Mouse (Mus musculus): ENCODE data around the gene Psmb11. TPM values are rescaled to one million over a fixed set of nuclear protein-coding genes. Genes with fewer than 3 reads are reported as not detected.

Psmb11 gene
- total RNA-seq, 1 experiment = not detected

DNA sequence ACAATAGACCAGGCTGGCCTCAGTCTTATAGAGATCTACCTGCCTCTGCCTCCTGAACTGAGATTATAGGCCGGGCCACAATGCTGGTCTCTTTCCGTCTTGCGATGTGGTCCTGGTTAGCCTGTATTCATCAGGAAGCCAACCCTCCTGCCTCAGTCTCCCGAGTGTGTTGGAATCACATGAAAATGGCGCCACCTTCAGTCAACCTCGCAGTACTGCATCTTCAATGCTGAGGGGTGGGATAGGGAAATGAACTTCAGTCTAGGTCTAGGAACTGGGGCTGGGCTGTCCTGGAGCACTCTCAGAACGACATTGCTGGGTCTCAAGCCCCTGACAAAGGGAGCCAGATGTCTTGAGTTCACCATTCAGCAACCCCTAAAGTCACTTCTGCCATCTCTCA, 24.1 kb upstream of the Psmb11 start:
- no peak overlapping the region for H3K27ac ChIP-seq (ENCODE audit: insufficient read depth, low read depth, low read length, poor library complexity, severe bottlenecking)
- TF ChIP-seq MAFK (IDR thresholded peaks at IDR 0.05; ENCODE audit: insufficient read depth, low read depth, low read length) (no peak), ZNF384 (IDR thresholded peaks at IDR 0.05; ENCODE audit: low read depth, low read length) (no peak), CHD2 (IDR thresholded peaks at IDR 0.05; ENCODE audit: low read depth, low read length) (no peak), HCFC1 (IDR thresholded peaks at IDR 0.05; ENCODE audit: borderline replicate concordance, insufficient read depth, low read length) (no peak)
- H3K36me3 ChIP-seq (ENCODE audit: control insufficient read depth, insufficient read depth, low read length, poor library complexity, severe bottlenecking) = no peaks in the 10 kb centered on the region
- in situ Hi-C loops (cut with MboI; ENCODE audit: low sequenced_read_pairs in 2 of 2, unreplicated experiment in 2 of 2) = no loop called here
- H3K4me3 ChIP-seq (ENCODE audit: insufficient read depth in 1 of 2, low read depth in 1 of 2, low read length in 2 of 2, poor library complexity in 1 of 2, severe bottlenecking in 1 of 2) = no peak overlapping the region
- H3K4me1 ChIP-seq (ENCODE audit: control insufficient read depth in 2 of 2, insufficient read depth in 2 of 2, low read length in 2 of 2, poor library complexity in 1 of 2) = peaks cover 0 to 11% of the 10 kb centered on the region in 2 experiments; a peak in 2 of 4 replicates
- H3K9me3 ChIP-seq (ENCODE audit: control insufficient read depth, insufficient read depth, low read depth, low read length) = no peaks in the 10 kb centered on the region
- DNase-seq (ENCODE audit: low read depth, low spot score) = no peak
- no peak overlapping the region for H3K9ac ChIP-seq (ENCODE audit: insufficient read depth, low read depth, low read length, poor library complexity, severe bottlenecking)

DNA sequence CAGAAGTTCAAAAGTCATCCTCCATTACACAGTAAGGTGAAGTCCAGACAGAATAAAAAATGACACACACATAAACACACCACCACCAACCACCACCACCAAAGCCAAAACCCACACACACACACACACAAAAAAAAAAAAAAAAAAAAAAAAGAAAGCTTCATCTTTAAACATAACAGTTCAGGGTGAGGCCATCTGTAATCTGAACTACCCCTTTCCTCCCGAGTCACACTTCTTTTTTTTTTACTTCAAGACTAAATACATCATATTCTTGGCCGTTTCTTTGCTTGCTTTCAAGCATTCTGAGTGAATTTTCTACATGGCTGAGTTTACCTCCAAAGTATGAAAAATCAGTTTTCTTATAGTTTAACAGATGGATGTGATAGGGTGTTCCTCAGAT, 19.6 kb upstream of the Psmb11 start:
- Histone ChIP-seq H3K4me3 (ENCODE audit: insufficient read depth in 1 of 2, low read depth in 1 of 2, low read length in 2 of 2, poor library complexity in 1 of 2, severe bottlenecking in 1 of 2) (no peak overlapping the region), H3K27ac (ENCODE audit: insufficient read depth, low read depth, low read length, poor library complexity, severe bottlenecking) (no peak overlapping the region), H3K4me1 (ENCODE audit: control insufficient read depth in 2 of 2, insufficient read depth in 2 of 2, low read length in 2 of 2, poor library complexity in 1 of 2) (peaks cover 2 to 6% of the 10 kb centered on the region in 2 experiments; a peak in 2 of 4 replicates), H3K36me3 (ENCODE audit: control insufficient read depth, insufficient read depth, low read length, poor library complexity, severe bottlenecking) (no peaks in the 10 kb centered on the region), H3K9ac (ENCODE audit: insufficient read depth, low read depth, low read length, poor library complexity, severe bottlenecking) (no peak overlapping the region), H3K9me3 (ENCODE audit: control insufficient read depth, insufficient read depth, low read depth, low read length) (no peaks in the 10 kb centered on the region)
- in situ Hi-C loops (cut with MboI; ENCODE audit: low sequenced_read_pairs in 2 of 2, unreplicated experiment in 2 of 2) = no loop called here
- no peak for TF ChIP-seq HCFC1 (IDR thresholded peaks at IDR 0.05; ENCODE audit: borderline replicate concordance, insufficient read depth, low read length)
- no peak for TF ChIP-seq ZC3H11A (IDR thresholded peaks at IDR 0.05; ENCODE audit: borderline replicate concordance, low read depth, low read length)
- TF ChIP-seq ZNF384 (IDR thresholded peaks at IDR 0.05; ENCODE audit: low read depth, low read length) = no peak
- no peak for TF ChIP-seq MAFK (IDR thresholded peaks at IDR 0.05; ENCODE audit: insufficient read depth, low read depth, low read length)
- DNase-seq (ENCODE audit: low read depth, low spot score) = no peak

DNA sequence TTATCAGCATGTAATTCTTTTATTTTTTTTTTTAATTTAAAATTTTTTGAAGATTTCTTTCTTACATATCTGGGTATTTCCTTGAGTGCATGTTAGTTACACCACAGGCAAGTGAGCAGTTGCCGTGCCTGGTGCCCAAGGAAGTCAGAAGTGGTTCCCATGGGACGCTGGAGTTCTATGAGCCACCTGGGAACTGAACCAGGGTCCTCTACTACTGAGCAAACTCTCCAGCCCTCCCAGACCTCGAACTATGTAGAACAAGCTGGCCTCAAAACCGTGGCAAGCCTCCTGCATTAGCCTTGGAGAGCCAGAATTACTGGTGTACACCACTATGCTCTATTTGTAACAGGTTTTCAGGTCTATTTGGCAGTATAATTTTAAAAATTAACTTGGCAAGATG, 18.6 kb upstream of the Psmb11 start:
- H3K9ac ChIP-seq (ENCODE audit: insufficient read depth, low read depth, low read length, poor library complexity, severe bottlenecking) = peak overlapping the region; percentile 65; the same call in 1 of the 2 replicates
- TF ChIP-seq CHD2 (IDR thresholded peaks at IDR 0.05; ENCODE audit: low read depth, low read length) = no peak
- TF ChIP-seq ZNF384 (IDR thresholded peaks at IDR 0.05; ENCODE audit: low read depth, low read length) = 0 out of 2 replicates have a peak, but pooled peaks have one; percentile 16
- peak overlapping the region; percentile 69 to 89 for H3K4me3 ChIP-seq (ENCODE audit: insufficient read depth in 1 of 2, low read depth in 1 of 2, low read length in 2 of 2, poor library complexity in 1 of 2, severe bottlenecking in 1 of 2)
- peak overlapping the region; percentile 77; the same call in 1 of the 2 replicates for H3K27ac ChIP-seq (ENCODE audit: insufficient read depth, low read depth, low read length, poor library complexity, severe bottlenecking)
- H3K36me3 ChIP-seq (ENCODE audit: control insufficient read depth, insufficient read depth, low read length, poor library complexity, severe bottlenecking) = no peaks in the 10 kb centered on the region
- in situ Hi-C loops (cut with MboI; ENCODE audit: low sequenced_read_pairs in 2 of 2, unreplicated experiment in 2 of 2) = no loop called here
- no peak for DNase-seq (ENCODE audit: low read depth, low spot score)
- no peaks in the 10 kb centered on the region for H3K9me3 ChIP-seq (ENCODE audit: control insufficient read depth, insufficient read depth, low read depth, low read length)
- peaks cover 2 to 8% of the 10 kb centered on the region in 2 experiments; a peak in 2 of 4 replicates for H3K4me1 ChIP-seq (ENCODE audit: control insufficient read depth in 2 of 2, insufficient read depth in 2 of 2, low read length in 2 of 2, poor library complexity in 1 of 2)

DNA sequence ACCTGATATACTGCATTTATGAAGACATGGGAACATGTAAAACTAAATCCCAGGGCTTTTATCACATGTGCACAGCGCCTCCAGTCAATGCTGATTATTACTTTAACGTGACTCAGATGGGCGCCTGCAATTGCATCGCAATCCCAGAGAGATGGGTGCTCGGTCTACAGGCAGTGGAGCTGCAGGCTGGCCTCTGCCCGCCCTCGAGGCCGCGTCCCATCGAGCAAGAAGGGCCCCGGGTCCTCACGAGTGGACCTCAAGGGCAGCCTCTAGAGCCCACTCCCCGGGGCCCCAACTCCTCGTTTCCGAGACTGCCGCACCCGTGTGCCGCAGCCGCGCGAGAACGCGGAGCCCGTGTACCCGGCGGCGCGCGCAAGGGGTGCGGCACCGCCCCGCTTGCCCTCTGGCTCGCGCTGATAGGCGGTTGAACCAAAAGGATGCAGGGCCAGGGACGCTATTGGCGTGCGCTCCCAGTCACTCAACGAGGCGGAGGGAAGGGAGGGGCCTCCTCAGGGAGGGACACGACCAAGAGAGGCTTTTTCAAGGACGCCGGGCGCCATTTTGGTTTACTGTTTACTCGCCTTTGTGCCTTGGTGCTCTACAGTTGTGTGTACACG, 18.1 kb upstream of the Psmb11 start:
- Histone ChIP-seq H3K4me1 (ENCODE audit: control insufficient read depth in 2 of 2, insufficient read depth in 2 of 2, low read length in 2 of 2, poor library complexity in 1 of 2) (peaks cover 2 to 8% of the 10 kb centered on the region in 2 experiments; a peak in 2 of 4 replicates), H3K4me3 (ENCODE audit: insufficient read depth in 1 of 2, low read depth in 1 of 2, low read length in 2 of 2, poor library complexity in 1 of 2, severe bottlenecking in 1 of 2) (peak overlapping the region; percentile 69 to 89), H3K27ac (ENCODE audit: insufficient read depth, low read depth, low read length, poor library complexity, severe bottlenecking) (peak overlapping the region; percentile 77), H3K9me3 (ENCODE audit: control insufficient read depth, insufficient read depth, low read depth, low read length) (no peaks in the 10 kb centered on the region), H3K9ac (ENCODE audit: insufficient read depth, low read depth, low read length, poor library complexity, severe bottlenecking) (peak overlapping the region; percentile 87), H3K36me3 (ENCODE audit: control insufficient read depth, insufficient read depth, low read length, poor library complexity, severe bottlenecking) (no peaks in the 10 kb centered on the region)
- TF ChIP-seq HCFC1 (IDR thresholded peaks at IDR 0.05; ENCODE audit: borderline replicate concordance, insufficient read depth, low read length) = no peak
- no peak for TF ChIP-seq ZC3H11A (IDR thresholded peaks at IDR 0.05; ENCODE audit: borderline replicate concordance, low read depth, low read length)
- TF ChIP-seq MAFK (IDR thresholded peaks at IDR 0.05; ENCODE audit: insufficient read depth, low read depth, low read length) = no peak
- TF ChIP-seq CHD2 (IDR thresholded peaks at IDR 0.05; ENCODE audit: low read depth, low read length) = peak; percentile 88
- TF ChIP-seq ZNF384 (IDR thresholded peaks at IDR 0.05; ENCODE audit: low read depth, low read length) = no peak
- DNase-seq (ENCODE audit: low read depth, low spot score) = peak; percentile 95
- in situ Hi-C loops (cut with MboI; ENCODE audit: low sequenced_read_pairs in 2 of 2, unreplicated experiment in 2 of 2) = no loop called here

DNA sequence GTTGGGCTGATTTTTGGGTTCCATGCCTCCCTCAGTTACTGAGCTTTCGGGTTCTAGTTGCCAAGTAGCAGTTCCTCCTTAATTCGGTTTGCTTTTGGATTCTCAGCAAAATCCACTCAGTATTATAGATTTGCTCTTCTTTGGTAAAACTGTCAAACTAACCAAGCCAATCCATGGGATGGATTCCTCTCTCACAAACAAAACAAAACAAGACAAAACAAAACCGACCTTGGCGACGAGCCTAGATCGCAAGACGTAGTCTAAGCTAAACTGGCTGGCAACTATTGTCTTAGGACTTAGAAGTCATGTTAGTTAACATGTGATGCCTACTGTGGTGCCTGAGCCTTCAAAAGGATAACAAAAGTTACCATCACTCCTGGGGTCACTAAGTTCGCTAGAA, 17.5 kb upstream of the Psmb11 start:
- Histone ChIP-seq H3K27ac (ENCODE audit: insufficient read depth, low read depth, low read length, poor library complexity, severe bottlenecking) (peak overlapping the region; percentile 54; the same call in 1 of the 2 replicates), H3K9me3 (ENCODE audit: control insufficient read depth, insufficient read depth, low read depth, low read length) (no peaks in the 10 kb centered on the region), H3K4me1 (ENCODE audit: control insufficient read depth in 2 of 2, insufficient read depth in 2 of 2, low read length in 2 of 2, poor library complexity in 1 of 2) (peaks cover 2 to 8% of the 10 kb centered on the region in 2 experiments; a peak in 2 of 4 replicates), H3K9ac (ENCODE audit: insufficient read depth, low read depth, low read length, poor library complexity, severe bottlenecking) (peak overlapping the region; percentile 72; the same call in 1 of the 2 replicates), H3K4me3 (ENCODE audit: insufficient read depth in 1 of 2, low read depth in 1 of 2, low read length in 2 of 2, poor library complexity in 1 of 2, severe bottlenecking in 1 of 2) (peak overlapping the region; percentile 53 to 76), H3K36me3 (ENCODE audit: control insufficient read depth, insufficient read depth, low read length, poor library complexity, severe bottlenecking) (no peaks in the 10 kb centered on the region)
- in situ Hi-C loops (cut with MboI; ENCODE audit: low sequenced_read_pairs in 2 of 2, unreplicated experiment in 2 of 2) = no loop called here
- TF ChIP-seq CHD2 (IDR thresholded peaks at IDR 0.05; ENCODE audit: low read depth, low read length) = no peak
- TF ChIP-seq ZNF384 (IDR thresholded peaks at IDR 0.05; ENCODE audit: low read depth, low read length) = no peak
- no peak for TF ChIP-seq ZC3H11A (IDR thresholded peaks at IDR 0.05; ENCODE audit: borderline replicate concordance, low read depth, low read length)
- no peak for TF ChIP-seq HCFC1 (IDR thresholded peaks at IDR 0.05; ENCODE audit: borderline replicate concordance, insufficient read depth, low read length)
- no peak for TF ChIP-seq MAFK (IDR thresholded peaks at IDR 0.05; ENCODE audit: insufficient read depth, low read depth, low read length)
- DNase-seq (ENCODE audit: low read depth, low spot score) = no peak

Data from ES-E14 (cell line).